ENCODE assay signal across 9 mouse cellular contexts in the genomic region with DNA sequence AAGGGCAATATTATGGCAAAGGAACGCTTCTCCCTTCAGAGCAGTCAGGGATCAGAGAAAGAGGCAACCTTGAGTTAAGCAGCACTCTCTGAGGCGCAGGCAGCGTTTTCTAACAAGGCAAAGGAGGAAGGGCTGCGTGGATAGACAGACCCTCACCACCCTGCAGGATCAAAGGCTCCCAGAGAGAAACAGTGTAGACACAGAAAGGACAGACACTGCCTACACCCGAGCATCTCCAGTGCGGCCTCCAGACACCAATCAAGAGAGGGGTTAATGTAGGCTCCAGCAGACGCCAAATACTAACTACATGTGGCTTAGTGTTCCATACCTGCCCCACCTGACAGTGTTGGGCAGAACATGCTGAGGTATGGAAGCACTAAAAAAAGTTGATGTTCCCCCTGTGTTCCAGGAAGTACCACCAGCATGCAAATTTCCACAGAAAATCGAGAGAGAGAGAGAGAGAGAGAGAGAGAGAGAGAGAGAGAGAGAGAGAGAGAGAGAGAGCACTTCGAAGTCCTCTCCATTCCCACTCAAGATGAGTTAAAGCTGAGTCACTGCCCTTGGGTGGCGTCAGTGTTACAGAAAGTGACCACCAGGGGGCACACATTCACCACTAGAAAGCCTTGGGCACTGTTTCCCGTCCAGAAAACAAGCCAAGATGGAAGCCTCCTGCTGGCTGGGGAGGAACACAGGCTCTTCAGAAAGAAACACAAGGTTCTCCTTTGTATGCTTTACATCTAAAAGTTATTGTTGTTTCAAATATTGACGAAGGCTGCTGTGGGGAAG. TPM values are rescaled to one million over a fixed set of nuclear protein-coding genes. Genes with fewer than 3 reads are reported as not detected.
A peak's percentile ranks its signal among the peaks of the same experiment; 100 is the strongest.
DNase-seq lines count a peak whose midpoint lies in the region; ATAC-seq lines count a peak whose summit lies in the region.
"Had no signal": no experiment of that assay in that cellular context is flagged by ENCODE, and none has a peak within 500 bp of the region (broad histone marks: within the 10 kb centered on the region; RNA-seq: fewer than 3 reads in every experiment).

No protein-coding gene starts in this region.

- H3K27ac ChIP-seq in liver, embryonic 13.5 days, result no peak overlapping the region
- H3K27ac ChIP-seq: midbrain, embryonic 12.5 days had no signal

- WGBS in liver, embryonic 13.5 days (ENCODE audit: insufficient replicate concordance), result 26% methylated on average over 12 of the region's 12 CpGs

- peaks cover 23% of the 10 kb centered on the region for H3K27me3 ChIP-seq in liver, embryonic 13.5 days

- no peak overlapping the region for H3K9ac ChIP-seq in liver, embryonic 13.5 days
- H3K9ac ChIP-seq: midbrain, embryonic 12.5 days had no signal

- peak; percentile 90 for ATAC-seq in CD4-positive, CD25-positive, alpha-beta regulatory T cell, adult 4 months
- peak; percentile 73 for ATAC-seq in liver, embryonic 13.5 days (ENCODE audit: low read depth)

- no peak overlapping the region for H3K4me2 ChIP-seq in liver, embryonic 13.5 days
- H3K4me2 ChIP-seq: midbrain, embryonic 12.5 days had no signal

- H3K9me3 ChIP-seq in liver, embryonic 13.5 days (replicated peaks), result no peaks in the 10 kb centered on the region
- H3K9me3 ChIP-seq: midbrain, embryonic 12.5 days had no signal

- H3K36me3 ChIP-seq in liver, embryonic 13.5 days, result no peaks in the 10 kb centered on the region
- H3K36me3 ChIP-seq: midbrain, embryonic 12.5 days had no signal

- DNase-seq in ZHBTc4 (ENCODE audit: low read depth, low spot score), result peak; percentile 94
- DNase-seq in cerebellum, postnatal 4 days (ENCODE audit: low spot score in 2 of 2), result peak; percentile 65 to 82
- DNase-seq in gastrocnemius, postnatal 25 days, result peak; percentile 59
- DNase-seq in kidney, postnatal 14 days, result peak; percentile 85
- DNase-seq in liver, embryonic 13.5 days, result peak; percentile 67
- DNase-seq in ovary, postnatal 14 days (ENCODE audit: low spot score), result peak; percentile 81
- DNase-seq in thymus, postnatal 36 days, result peak; percentile 64 to 71

- no peak overlapping the region for H3K4me3 ChIP-seq in liver, embryonic 13.5 days (replicated peaks)
- H3K4me3 ChIP-seq: midbrain, embryonic 12.5 days had no signal

- H3K4me1 ChIP-seq in liver, embryonic 13.5 days (replicated peaks), result 0 out of 2 replicates have a peak, but pooled peaks cover 5% of the 10 kb centered on the region

RNA-seq across cellular contexts. Expression of a gene that starts 18.5 kb away (rescaled TPM):
- not detected for polyA plus RNA-seq in CD4-positive, CD25-positive, alpha-beta regulatory T cell, adult 4 months (2017; shearing (Covaris generic))
- total RNA-seq in gastrocnemius, postnatal 25 days (2021), result not detected
- 0.21 and 0.23 TPM in 2 replicates for polyA plus RNA-seq in liver, embryonic 13.5 days (2015; fragmentation: Nextera tagmentation; extraction: Ambion mirVana)

RNA-seq across cellular contexts. Expression of a gene that starts 44.0 kb away (rescaled TPM):
- polyA plus RNA-seq in CD4-positive, CD25-positive, alpha-beta regulatory T cell, adult 4 months (2017; shearing (Covaris generic)), result 10 to 100 TPM in 1 of 2 experiments, 1 to 10 TPM in 1; 9.8 to 12.6 TPM
- total RNA-seq in gastrocnemius, postnatal 25 days (2021), result 10 to 100 TPM; 18.0 to 18.9 TPM
- 6.3 and 6.8 TPM in 2 replicates for polyA plus RNA-seq in liver, embryonic 13.5 days (2015; fragmentation: Nextera tagmentation; extraction: Ambion mirVana)

RNA-seq across cellular contexts. Expression of a gene that starts 58.8 kb away (rescaled TPM):
- polyA plus RNA-seq in CD4-positive, CD25-positive, alpha-beta regulatory T cell, adult 4 months (2017; shearing (Covaris generic)), result 1 to 10 TPM; 6.7 to 7.1 TPM
- 1 to 10 TPM; 1.8 TPM for total RNA-seq in gastrocnemius, postnatal 25 days (2021)
- polyA plus RNA-seq in liver, embryonic 13.5 days (2015; fragmentation: Nextera tagmentation; extraction: Ambion mirVana), result 3.0 and 3.2 TPM in 2 replicates
